Mouse (Mus musculus): ENCODE data around the gene Kif24. TPM values are rescaled to one million over a fixed set of nuclear protein-coding genes. Genes with fewer than 3 reads are reported as not detected.

Kif24 gene
- polyA plus RNA-seq, 1 experiment from 2014 or later = 9.6 TPM

DNA sequence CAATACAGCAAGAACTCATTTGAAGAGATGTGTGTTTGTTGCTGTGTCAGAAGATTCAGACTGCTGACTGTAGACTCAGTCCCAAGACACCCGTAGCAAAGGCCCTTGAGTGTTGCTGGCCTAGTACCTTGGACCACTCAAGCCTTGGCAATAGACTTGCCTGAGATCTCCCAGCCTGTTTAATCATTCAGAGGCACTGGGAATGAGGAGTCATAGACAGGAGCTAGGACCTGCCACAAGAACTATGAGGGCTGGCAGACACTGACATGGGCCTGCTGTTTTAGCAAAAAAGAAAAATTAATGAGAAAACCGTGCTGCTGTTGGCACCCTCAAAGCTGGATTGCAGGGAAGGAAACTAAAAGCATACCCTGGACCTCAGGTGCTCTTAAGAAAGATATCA is 73.7 kb downstream of the Kif24 start:
- Histone ChIP-seq H3K9me3 (replicated peaks) (no peaks in the 10 kb centered on the region), H3K36me3 (peaks cover 80% of the 10 kb centered on the region), H3K4me3 (no peak overlapping the region), H3K4me2 (replicated peaks) (no peak overlapping the region), H3K27me3 (no peaks in the 10 kb centered on the region), H3K27ac (no peak overlapping the region), H3K4me1 (no peaks in the 10 kb centered on the region), H3K9ac (no peak overlapping the region)
- no peak for ATAC-seq (ENCODE audit: low FRiP score)
- 91% methylated on average over 2 of the region's 2 CpGs for WGBS

DNA sequence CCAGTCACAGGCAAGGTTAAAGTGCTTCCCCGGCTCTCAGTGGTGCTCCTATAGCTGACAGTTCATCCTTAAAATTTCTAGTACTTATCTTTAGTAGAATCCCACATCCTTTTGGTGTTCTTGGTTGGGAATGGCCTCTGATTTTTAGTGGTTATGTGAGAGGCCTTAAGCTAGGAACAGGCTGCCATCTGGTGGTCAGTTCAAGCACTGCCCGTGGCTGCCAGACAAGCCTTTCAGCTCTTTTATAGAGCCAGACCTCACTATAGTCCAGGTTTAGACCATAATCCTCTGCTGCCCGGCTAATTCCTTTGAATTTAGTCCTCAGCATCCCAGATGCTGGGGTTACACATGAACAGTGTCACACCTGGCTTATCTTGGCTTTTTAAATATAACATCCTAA is 74.6 kb downstream of the Kif24 start:
- Histone ChIP-seq H3K36me3 (peaks cover 72% of the 10 kb centered on the region), H3K4me2 (replicated peaks) (no peak overlapping the region), H3K27me3 (no peaks in the 10 kb centered on the region), H3K9ac (no peak overlapping the region), H3K9me3 (replicated peaks) (no peaks in the 10 kb centered on the region), H3K4me3 (no peak overlapping the region), H3K27ac (no peak overlapping the region), H3K4me1 (no peaks in the 10 kb centered on the region)
- whole genome bisulfite sequencing = 36% methylated on average over 3 of the region's 3 CpGs
- ATAC-seq (ENCODE audit: low FRiP score) = peak; percentile 60

DNA sequence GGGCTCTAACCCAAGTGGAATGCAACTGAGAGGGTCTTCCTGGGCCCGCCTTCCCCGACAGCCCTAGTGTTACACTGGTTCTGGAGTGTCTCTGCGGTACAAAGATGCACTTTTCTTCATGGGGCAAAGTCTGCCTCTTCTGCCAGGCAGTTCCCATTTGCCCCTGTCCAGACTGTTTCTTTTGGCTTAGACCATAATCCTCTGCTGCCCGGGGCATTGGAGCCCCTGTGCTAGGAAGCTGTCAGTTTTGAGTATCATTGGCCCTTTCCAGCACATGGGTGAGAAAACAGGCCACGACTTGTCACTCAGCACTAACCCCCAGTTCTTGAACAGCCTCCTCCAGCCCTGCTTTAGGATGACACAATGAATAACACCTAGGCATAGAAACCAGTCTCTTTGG is 75.4 kb downstream of the Kif24 start:
- Histone ChIP-seq H3K36me3 (peaks cover 64% of the 10 kb centered on the region), H3K4me1 (no peaks in the 10 kb centered on the region), H3K27ac (no peak overlapping the region), H3K4me3 (no peak overlapping the region), H3K27me3 (no peaks in the 10 kb centered on the region), H3K9me3 (replicated peaks) (no peaks in the 10 kb centered on the region), H3K4me2 (replicated peaks) (no peak overlapping the region), H3K9ac (no peak overlapping the region)
- no peak for ATAC-seq (ENCODE audit: low FRiP score)
- 91% methylated on average over 5 of the region's 5 CpGs for WGBS

DNA sequence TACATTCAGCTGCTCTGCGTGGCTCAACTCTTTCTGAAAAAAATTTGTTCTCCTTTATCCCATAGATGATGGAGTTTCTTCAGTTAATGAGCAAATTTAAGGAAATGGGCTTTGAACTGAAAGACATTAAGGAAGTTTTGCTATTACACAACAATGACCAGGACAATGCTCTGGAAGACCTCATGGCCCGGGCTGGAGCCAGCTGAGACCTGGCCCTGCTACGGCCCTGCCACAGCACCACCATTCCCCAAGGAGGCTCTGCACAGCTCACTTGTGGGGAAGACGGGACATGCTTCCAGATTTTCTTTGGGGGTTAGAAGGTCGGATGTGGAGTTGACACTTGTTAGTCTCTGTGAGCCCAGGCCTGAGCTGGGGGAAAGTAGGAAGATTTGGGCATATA is 76.1 kb downstream of the Kif24 start:
- Histone ChIP-seq H3K36me3 (peaks cover 58% of the 10 kb centered on the region), H3K27ac (no peak overlapping the region), H3K4me1 (no peaks in the 10 kb centered on the region), H3K4me3 (no peak overlapping the region), H3K9me3 (replicated peaks) (no peaks in the 10 kb centered on the region), H3K9ac (no peak overlapping the region), H3K27me3 (no peaks in the 10 kb centered on the region), H3K4me2 (replicated peaks) (no peak overlapping the region)
- WGBS = 86% methylated on average over 5 of the region's 5 CpGs
- ATAC-seq (ENCODE audit: low FRiP score) = no peak

DNA sequence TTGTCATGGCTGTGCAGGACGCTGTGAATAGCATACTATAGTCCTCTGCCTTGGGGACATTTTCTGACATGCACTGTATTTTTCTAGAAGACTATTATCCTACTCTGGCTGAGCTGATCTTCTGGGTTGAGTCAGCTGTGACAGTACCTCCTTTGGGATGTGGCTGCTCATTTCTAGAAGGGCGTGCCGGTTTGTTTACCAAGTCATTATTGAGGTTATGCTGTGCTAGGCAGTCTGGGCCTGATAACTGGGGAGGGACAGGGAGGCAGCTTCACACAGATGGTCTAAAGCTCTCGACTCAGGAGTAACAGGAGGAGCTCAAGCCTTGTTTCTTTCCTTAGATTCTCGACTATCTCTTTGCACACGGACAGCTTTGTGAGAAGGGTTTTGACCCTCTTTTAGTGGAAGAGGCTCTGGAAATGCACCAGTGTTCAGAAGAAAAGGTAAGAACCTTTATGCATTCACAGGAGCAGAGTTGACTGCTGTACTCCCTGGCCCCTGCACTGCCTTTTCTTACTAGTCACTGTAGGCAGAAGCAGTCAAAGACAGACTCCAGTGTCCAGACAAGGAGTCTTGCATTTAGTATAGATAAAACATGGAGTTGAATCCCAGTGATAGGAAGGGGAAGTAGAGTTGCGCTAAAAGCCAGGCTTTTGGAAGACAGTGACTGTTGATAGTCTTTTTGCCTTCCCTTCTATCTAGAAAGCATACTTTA is 76.8 kb downstream of the Kif24 start:
- Histone ChIP-seq H3K36me3 (peaks cover 58% of the 10 kb centered on the region), H3K4me1 (no peaks in the 10 kb centered on the region), H3K9ac (no peak overlapping the region), H3K27ac (no peak overlapping the region), H3K4me3 (no peak overlapping the region), H3K4me2 (replicated peaks) (no peak overlapping the region), H3K27me3 (no peaks in the 10 kb centered on the region), H3K9me3 (replicated peaks) (no peaks in the 10 kb centered on the region)
- 83% methylated on average over 7 of the region's 7 CpGs for WGBS
- ATAC-seq (ENCODE audit: low FRiP score) = no peak

DNA sequence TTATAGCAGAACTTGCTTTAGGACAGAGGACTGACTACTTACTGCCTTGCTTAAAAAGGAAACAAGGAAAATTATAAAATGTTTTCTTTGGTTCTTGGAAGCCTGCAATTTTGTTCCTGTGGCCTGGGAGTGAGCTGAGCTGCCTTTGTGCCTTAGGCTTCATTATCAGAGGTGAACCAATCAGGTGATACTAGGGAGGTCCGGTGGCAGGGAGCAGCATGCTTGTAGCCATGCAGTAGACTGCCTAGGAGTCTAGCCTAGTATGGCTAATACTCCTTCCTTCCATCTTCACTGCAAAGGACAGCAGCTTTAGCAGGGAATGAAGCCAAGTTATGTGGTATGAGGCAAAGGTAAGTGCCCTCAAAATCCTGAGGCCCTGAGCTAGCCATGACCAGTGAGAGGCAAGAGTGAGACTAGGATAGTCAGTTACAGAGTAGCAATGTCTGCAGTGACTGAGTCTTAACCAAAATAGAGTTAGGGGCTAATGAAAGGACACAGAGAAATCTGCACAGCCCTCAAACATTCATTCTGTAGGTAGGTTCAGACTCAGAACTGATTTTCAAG is 78.2 kb downstream of the Kif24 start:
- Histone ChIP-seq H3K36me3 (peaks cover 53% of the 10 kb centered on the region), H3K4me3 (no peak overlapping the region), H3K9ac (no peak overlapping the region), H3K27me3 (no peaks in the 10 kb centered on the region), H3K27ac (no peak overlapping the region), H3K4me1 (no peaks in the 10 kb centered on the region), H3K4me2 (replicated peaks) (no peak overlapping the region), H3K9me3 (replicated peaks) (no peaks in the 10 kb centered on the region)
- WGBS = 93% methylated on average over 1 of the region's 1 CpGs
- ATAC-seq (ENCODE audit: low FRiP score) = no peak

DNA sequence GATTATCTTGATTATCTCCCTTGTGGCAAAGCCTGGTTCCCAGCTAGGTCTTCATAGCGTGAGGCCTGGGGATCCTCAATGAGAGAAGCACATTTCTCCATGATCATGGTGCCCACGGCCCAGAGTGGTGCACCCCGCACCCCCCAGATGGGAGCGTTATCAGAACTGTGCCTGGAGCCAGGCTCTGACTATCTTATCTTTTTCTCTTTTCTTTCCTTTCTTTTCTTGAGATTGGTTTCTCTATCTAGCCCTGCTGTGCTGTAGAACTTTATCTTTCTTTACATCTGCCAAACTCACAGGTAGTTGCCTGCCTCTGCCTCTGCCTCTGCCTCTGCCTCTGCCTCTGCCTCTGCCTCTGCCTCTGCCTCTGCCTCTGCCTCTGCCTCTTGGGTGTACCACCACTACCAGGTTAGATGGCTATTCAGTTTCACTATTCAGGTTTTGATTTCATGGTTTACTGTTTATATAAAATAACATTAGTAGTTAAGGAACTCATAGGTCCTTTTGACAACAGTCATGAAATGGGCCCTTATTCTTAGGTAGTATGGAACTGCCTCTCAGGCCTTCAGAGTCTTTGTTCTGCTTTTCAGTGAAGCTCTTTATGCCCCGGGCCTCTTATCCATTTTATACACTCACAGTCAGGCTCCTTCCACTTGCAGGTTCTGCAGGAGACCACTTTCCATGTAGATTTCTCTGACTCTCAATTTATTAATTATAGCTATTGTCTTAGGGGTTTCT is 83.3 kb downstream of the Kif24 start:
- H3K9ac ChIP-seq = no peak overlapping the region
- no peak overlapping the region for H3K4me2 ChIP-seq (replicated peaks)
- WGBS = 95% methylated on average over 5 of the region's 5 CpGs
- peaks cover 60% of the 10 kb centered on the region for H3K36me3 ChIP-seq
- ATAC-seq (ENCODE audit: low FRiP score) = no peak
- no peaks in the 10 kb centered on the region for H3K27me3 ChIP-seq
- H3K27ac ChIP-seq = no peak overlapping the region
- H3K9me3 ChIP-seq (replicated peaks) = no peaks in the 10 kb centered on the region
- no peak overlapping the region for H3K4me3 ChIP-seq
- no peaks in the 10 kb centered on the region for H3K4me1 ChIP-seq

DNA sequence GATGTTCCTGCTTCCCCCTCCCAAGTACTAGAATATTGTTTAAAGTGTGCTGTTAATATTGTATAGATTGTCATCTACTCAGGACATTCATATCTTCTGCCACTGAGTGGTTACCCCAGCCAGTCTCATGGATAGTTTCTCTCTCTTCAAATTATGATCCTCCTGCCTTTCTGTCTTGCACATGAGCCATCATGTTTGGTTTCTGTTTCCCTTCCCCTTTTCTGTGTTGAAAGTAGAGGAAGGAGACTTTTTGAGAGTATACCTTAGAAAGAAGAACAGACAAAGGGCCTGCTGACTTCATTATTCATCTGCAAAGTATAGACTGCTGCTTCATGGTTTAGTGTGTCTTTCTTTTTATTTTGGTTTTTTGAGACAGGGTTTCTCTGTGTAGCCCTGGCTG is 87.1 kb downstream of the Kif24 start:
- no peaks in the 10 kb centered on the region for H3K4me1 ChIP-seq
- ATAC-seq (ENCODE audit: low FRiP score) = no peak
- H3K36me3 ChIP-seq = peaks cover 69% of the 10 kb centered on the region
- H3K27ac ChIP-seq = no peak overlapping the region
- no peak overlapping the region for H3K4me2 ChIP-seq (replicated peaks)
- no peaks in the 10 kb centered on the region for H3K27me3 ChIP-seq
- H3K4me3 ChIP-seq = no peak overlapping the region
- no peak overlapping the region for H3K9ac ChIP-seq
- no peaks in the 10 kb centered on the region for H3K9me3 ChIP-seq (replicated peaks)

DNA sequence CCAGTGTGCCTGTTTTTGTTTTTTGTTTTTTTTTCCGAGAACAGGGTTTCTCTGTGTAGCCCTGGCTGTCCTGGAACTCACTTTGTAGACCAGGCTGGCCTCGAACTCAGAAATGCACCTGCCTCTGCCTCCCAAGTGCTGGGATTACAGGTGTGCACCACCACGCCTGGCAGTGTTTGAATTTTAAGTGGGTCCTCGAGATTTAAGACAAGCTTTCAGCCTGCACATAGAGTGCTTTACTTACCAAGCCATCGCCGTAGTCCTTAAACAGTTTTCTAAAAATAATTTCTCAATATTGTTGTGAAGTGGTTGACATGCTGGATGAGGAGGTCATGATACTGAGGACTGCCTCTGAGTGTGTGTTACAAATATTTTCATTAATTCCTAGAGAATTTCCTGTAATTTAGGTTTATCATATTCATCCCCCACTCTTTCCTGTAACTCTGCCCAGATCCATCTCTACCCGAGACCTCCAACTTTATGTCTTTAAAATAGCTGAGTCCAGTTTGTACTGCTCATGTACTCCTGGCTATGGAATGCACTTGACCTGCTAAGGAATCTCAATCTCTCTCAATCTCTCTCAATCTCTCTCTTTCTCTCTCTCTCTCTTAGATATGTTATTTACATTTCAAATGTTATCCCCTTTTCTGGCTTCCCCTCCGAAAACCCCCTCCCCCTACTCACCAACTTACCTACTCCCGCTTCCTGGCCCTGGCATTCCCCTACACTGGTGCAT is 94.8 kb downstream of the Kif24 start:
- Histone ChIP-seq H3K9ac (no peak overlapping the region), H3K4me3 (no peak overlapping the region), H3K4me1 (no peaks in the 10 kb centered on the region), H3K36me3 (peaks cover 40% of the 10 kb centered on the region), H3K27ac (no peak overlapping the region), H3K4me2 (replicated peaks) (no peak overlapping the region), H3K9me3 (replicated peaks) (no peaks in the 10 kb centered on the region), H3K27me3 (no peaks in the 10 kb centered on the region)
- 94% methylated on average over 9 of the region's 9 CpGs for WGBS
- ATAC-seq (ENCODE audit: low FRiP score) = no peak

DNA sequence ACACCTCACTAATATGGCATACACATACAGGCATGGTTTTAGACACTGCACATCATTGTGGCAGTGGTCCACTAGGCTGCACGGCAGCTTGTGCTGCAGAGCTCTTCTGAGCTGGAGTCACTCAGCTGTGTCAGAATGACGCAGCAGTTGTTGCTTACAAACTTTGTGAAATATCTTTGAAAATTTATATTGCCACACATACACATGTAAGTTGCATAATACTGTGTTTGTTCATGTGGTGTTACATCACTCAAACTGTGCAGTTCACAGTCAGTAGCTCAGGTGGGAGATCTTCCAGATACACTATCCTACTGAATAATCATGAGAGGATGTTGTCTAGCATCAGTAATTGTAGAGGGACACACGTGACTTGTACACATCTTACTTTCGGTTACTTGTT is 96.5 kb downstream of the Kif24 start:
- WGBS = 88% methylated on average over 4 of the region's 4 CpGs
- no peaks in the 10 kb centered on the region for H3K9me3 ChIP-seq (replicated peaks)
- no peak for ATAC-seq (ENCODE audit: low FRiP score)
- H3K36me3 ChIP-seq = peaks cover 37% of the 10 kb centered on the region
- H3K4me3 ChIP-seq = no peak overlapping the region
- H3K27ac ChIP-seq = no peak overlapping the region
- no peak overlapping the region for H3K4me2 ChIP-seq (replicated peaks)
- no peak overlapping the region for H3K9ac ChIP-seq
- no peaks in the 10 kb centered on the region for H3K27me3 ChIP-seq
- no peaks in the 10 kb centered on the region for H3K4me1 ChIP-seq

DNA sequence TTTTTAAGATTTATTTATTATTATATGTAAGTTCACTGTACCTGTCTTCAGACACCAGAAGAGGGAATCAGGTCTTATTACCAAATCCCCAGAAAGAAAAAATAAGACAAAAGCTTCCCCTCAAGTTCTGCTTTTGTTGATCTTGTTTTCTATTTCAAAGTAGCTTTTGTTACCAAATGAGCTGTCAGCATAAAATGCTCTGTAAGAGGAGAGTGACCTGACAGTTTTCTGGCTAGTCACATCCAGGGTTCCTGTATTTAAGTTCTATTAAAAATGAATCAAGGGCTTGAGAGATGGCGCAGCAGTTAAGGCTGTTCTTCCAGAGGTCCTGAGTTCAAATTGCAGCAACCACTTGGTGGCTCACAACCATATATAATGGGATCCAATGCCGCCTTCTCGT is 103.6 kb downstream of the Kif24 start:
- Histone ChIP-seq H3K4me2 (replicated peaks) (no peak overlapping the region), H3K27me3 (no peaks in the 10 kb centered on the region), H3K36me3 (no peaks in the 10 kb centered on the region), H3K9me3 (replicated peaks) (no peaks in the 10 kb centered on the region), H3K4me1 (no peaks in the 10 kb centered on the region), H3K27ac (no peak overlapping the region), H3K9ac (no peak overlapping the region), H3K4me3 (no peak overlapping the region)
- WGBS = 95% methylated on average over 3 of the region's 3 CpGs
- ATAC-seq (ENCODE audit: low FRiP score) = no peak

DNA sequence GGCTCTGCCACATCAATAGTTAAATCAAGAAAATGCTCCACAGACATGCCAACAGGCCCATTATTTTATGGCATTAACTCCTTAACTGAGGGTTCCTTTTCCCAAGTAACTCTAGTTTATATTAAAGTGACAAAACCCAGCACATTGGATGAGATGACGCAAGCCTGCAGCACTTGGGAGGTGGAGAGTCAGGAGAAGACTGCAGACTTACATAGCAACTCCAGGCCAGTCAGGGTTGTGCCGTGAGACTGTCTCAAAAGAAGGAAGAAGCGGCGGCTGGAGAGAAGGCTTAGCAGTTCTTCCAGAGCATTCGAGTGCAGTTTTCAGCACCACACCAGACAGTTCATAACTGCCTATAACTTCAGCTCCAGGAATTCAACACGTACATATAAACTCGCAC is 105.3 kb downstream of the Kif24 start:
- WGBS = 95% methylated on average over 7 of the region's 7 CpGs
- no peaks in the 10 kb centered on the region for H3K27me3 ChIP-seq
- no peak overlapping the region for H3K4me2 ChIP-seq (replicated peaks)
- no peak overlapping the region for H3K4me3 ChIP-seq
- no peak overlapping the region for H3K27ac ChIP-seq
- peaks cover 8% of the 10 kb centered on the region for H3K36me3 ChIP-seq
- H3K9me3 ChIP-seq (replicated peaks) = no peaks in the 10 kb centered on the region
- no peak for ATAC-seq (ENCODE audit: low FRiP score)
- no peaks in the 10 kb centered on the region for H3K4me1 ChIP-seq
- no peak overlapping the region for H3K9ac ChIP-seq
